Mouse (Mus musculus) midbrain, embryonic 10.5 days (tissue): ENCODE results near the gene Ppia. TPM values are rescaled to one million over a fixed set of nuclear protein-coding genes. Genes with fewer than 3 reads are reported as not detected.
A peak's percentile ranks its signal among the peaks of the same experiment; 100 is the strongest.

Experiments used
- DNase-seq: peaks from one replicate; pipeline ENCODE4 v3.0.0-alpha.2; 2017; ENCODE audit warnings: low spot score
- H3K27ac ChIP-seq: fragments of 300-500 bp; sonication (generic); replicated peaks from 2 replicates; pipeline ENCODE4 v1.5.1; 2016; ENCODE audit warnings: mild to moderate bottlenecking
- H3K27me3 ChIP-seq: fragments of 300-500 bp; sonication (generic); 2 replicates; pipeline ENCODE4 v1.6.1; 2016; ENCODE audit warnings: low read depth, mild to moderate bottlenecking; ENCODE audit not compliant: poor library complexity, severe bottlenecking
- H3K36me3 ChIP-seq: fragments of 300-500 bp; sonication (generic); 2 replicates; pipeline ENCODE4 v1.6.1; 2016; ENCODE audit warnings: mild to moderate bottlenecking, moderate library complexity
- H3K4me1 ChIP-seq: fragments of 300-500 bp; sonication (generic); 2 replicates; pipeline ENCODE4 v1.6.1; 2016
- H3K4me3 ChIP-seq: fragments of 300-500 bp; sonication (generic); 2 replicates; pipeline ENCODE4 v1.5.1; 2016; ENCODE audit warnings: mild to moderate bottlenecking, moderate library complexity
- H3K9me3 ChIP-seq: fragments of 300-500 bp; sonication (generic); replicated peaks from 2 replicates; pipeline ENCODE4 v1.6.1; 2016; ENCODE audit warnings: mild to moderate bottlenecking
- WGBS: fragments of 180-500 bp; shearing (Covaris S2); methylation state at CpG from one replicate; pipeline ENCODE4 v1.1.7; 2016; 5-methylcytosine and 5-hydroxymethylcytosine counted together
- polyA plus RNA-seq: library from polyadenylated mRNA; unstranded; fragments of >200 nt; fragmentation: Nextera tagmentation; extraction: Ambion mirVana; gene quantifications from 2 replicates; pipeline ENCODE4 v1.2.1, GENCODE M21; 2016

The Ppia gene
- polyA plus RNA-seq, 1 experiment from 2014 or later, result 6,336 TPM

- H3K4me3 ChIP-seq, result no peak overlapping the region
- 40% methylated on average over 1 of the region's 1 CpGs for whole genome bisulfite sequencing
- no peak for DNase-seq
- no peaks in the 10 kb centered on the region for H3K27me3 ChIP-seq
- H3K36me3 ChIP-seq, result peaks cover 84% of the 10 kb centered on the region
- H3K27ac ChIP-seq, result no peak overlapping the region
- peaks cover 21% of the 10 kb centered on the region for H3K4me1 ChIP-seq
- H3K9me3 ChIP-seq, result no peaks in the 10 kb centered on the region
These were observed 5.0 kb downstream of the Ppia start for GRCm38 (mm10) chr11:6420283-6420703.

GRCm38 (mm10) chr11:6420722-6421350 is 5.6 kb downstream of the Ppia start:
- H3K36me3 ChIP-seq, result peaks cover 88% of the 10 kb centered on the region
- peaks cover 19% of the 10 kb centered on the region for H3K4me1 ChIP-seq

GRCm38 (mm10) chr11:6430186-6430585 is 14.9 kb downstream of the Ppia start:
- DNase-seq, result no peak
- Histone ChIP-seq H3K27me3 (no peaks in the 10 kb centered on the region), H3K9me3 (no peaks in the 10 kb centered on the region), H3K36me3 (peaks cover 98% of the 10 kb centered on the region), H3K27ac (no peak overlapping the region), H3K4me1 (no peaks in the 10 kb centered on the region), H3K4me3 (no peak overlapping the region)
- 95% methylated on average over 7 of the region's 7 CpGs for WGBS

More at GRCm38 (mm10) chr11:6420722-6421350, 5.6 kb downstream of the Ppia start:
- DNase-seq, result no peak
- Histone ChIP-seq H3K9me3 (no peaks in the 10 kb centered on the region), H3K27me3 (no peaks in the 10 kb centered on the region), H3K4me3 (no peak overlapping the region), H3K27ac (no peak overlapping the region)
- WGBS, result 69% methylated on average over 2 of the region's 2 CpGs

- H3K4me3 ChIP-seq, result no peak overlapping the region
- no peaks in the 10 kb centered on the region for H3K9me3 ChIP-seq
- peak; percentile 51 for DNase-seq
- H3K4me1 ChIP-seq, result no peaks in the 10 kb centered on the region
- 71% methylated on average over 8 of the region's 8 CpGs for WGBS
- no peaks in the 10 kb centered on the region for H3K27me3 ChIP-seq
- H3K36me3 ChIP-seq, result peaks cover 96% of the 10 kb centered on the region
- H3K27ac ChIP-seq, result no peak overlapping the region
These were observed 21.2 kb downstream of the Ppia start for GRCm38 (mm10) chr11:6436442-6436841.

- WGBS, result 89% methylated on average over 2 of the region's 2 CpGs
- Histone ChIP-seq H3K36me3 (peaks cover 94% of the 10 kb centered on the region), H3K27me3 (no peaks in the 10 kb centered on the region), H3K4me3 (no peak overlapping the region), H3K27ac (no peak overlapping the region), H3K9me3 (no peaks in the 10 kb centered on the region), H3K4me1 (peaks cover 2% of the 10 kb centered on the region; the same call in 1 of the 2 replicates)
- DNase-seq, result no peak
These were observed 22.4 kb downstream of the Ppia start for GRCm38 (mm10) chr11:6437667-6438066.

GRCm38 (mm10) chr11:6440171-6440570 is 24.9 kb downstream of the Ppia start:
- peaks cover 70% of the 10 kb centered on the region for H3K36me3 ChIP-seq
- H3K4me1 ChIP-seq, result peaks cover 11% of the 10 kb centered on the region
- H3K9me3 ChIP-seq, result no peaks in the 10 kb centered on the region
- 93% methylated on average over 4 of the region's 4 CpGs for WGBS
- H3K27me3 ChIP-seq, result no peaks in the 10 kb centered on the region
- DNase-seq, result no peak
- no peak overlapping the region for H3K4me3 ChIP-seq
- no peak overlapping the region for H3K27ac ChIP-seq

GRCm38 (mm10) chr11:6442566-6442965 is 27.3 kb downstream of the Ppia start:
- no peak overlapping the region for H3K27ac ChIP-seq
- 96% methylated on average over 4 of the region's 4 CpGs for WGBS
- H3K36me3 ChIP-seq, result peaks cover 46% of the 10 kb centered on the region
- H3K4me3 ChIP-seq, result peak overlapping the region; percentile 75
- H3K9me3 ChIP-seq, result no peaks in the 10 kb centered on the region
- no peaks in the 10 kb centered on the region for H3K27me3 ChIP-seq
- no peak for DNase-seq
- H3K4me1 ChIP-seq, result peaks cover 14% of the 10 kb centered on the region

- 75% methylated on average over 4 of the region's 4 CpGs for WGBS
- DNase-seq, result no peak
- Histone ChIP-seq H3K9me3 (no peaks in the 10 kb centered on the region), H3K27me3 (no peaks in the 10 kb centered on the region), H3K4me1 (peaks cover 14% of the 10 kb centered on the region), H3K27ac (peak overlapping the region; percentile 97), H3K36me3 (peaks cover 40% of the 10 kb centered on the region), H3K4me3 (peak overlapping the region; percentile 75)
These were observed 27.9 kb downstream of the Ppia start for GRCm38 (mm10) chr11:6443102-6443501.

GRCm38 (mm10) chr11:6443727-6444076 is 28.5 kb downstream of the Ppia start:
- H3K4me3 ChIP-seq, result peak overlapping the region; percentile 75
- H3K27me3 ChIP-seq, result no peaks in the 10 kb centered on the region
- no peaks in the 10 kb centered on the region for H3K9me3 ChIP-seq
- H3K27ac ChIP-seq, result peak overlapping the region; percentile 97
- DNase-seq, result no peak
- peaks cover 14% of the 10 kb centered on the region for H3K4me1 ChIP-seq
- peaks cover 34% of the 10 kb centered on the region for H3K36me3 ChIP-seq
- WGBS, result 0% methylated on average over 10 of the region's 10 CpGs

GRCm38 (mm10) chr11:6444077-6444853 is 29.0 kb downstream of the Ppia start, which contains the start of gene H2afv:
H2afv (minus strand) TSS chr11:6444443.
- peaks cover 29% of the 10 kb centered on the region for H3K36me3 ChIP-seq
- peak within 1 kb of the TSS; percentile 75 for H3K4me3 ChIP-seq
- H3K4me1 ChIP-seq, result peaks cover 14% of the 10 kb centered on the region
- H3K27me3 ChIP-seq, result no peaks in the 10 kb centered on the region
- peak within 1 kb of the TSS; percentile 97 for H3K27ac ChIP-seq
- under 1% methylated on average over 79 of the region's 80 CpGs for WGBS
- no peaks in the 10 kb centered on the region for H3K9me3 ChIP-seq
- DNase-seq, result peak; percentile 99

GRCm38 (mm10) chr11:6445441-6445840 is 30.2 kb downstream of the Ppia start:
- H3K27ac ChIP-seq, result peak overlapping the region; percentile 97
- H3K4me3 ChIP-seq, result no peak overlapping the region
- no peak for DNase-seq

GRCm38 (mm10) chr11:6445951-6446350 is 30.7 kb downstream of the Ppia start:
- H3K4me3 ChIP-seq, result no peak overlapping the region
- H3K27ac ChIP-seq, result no peak overlapping the region
- H3K27me3 ChIP-seq, result no peaks in the 10 kb centered on the region
- H3K4me1 ChIP-seq, result peaks cover 14% of the 10 kb centered on the region
- peaks cover 16% of the 10 kb centered on the region for H3K36me3 ChIP-seq
- DNase-seq, result no peak
- WGBS, result 93% methylated on average over 7 of the region's 7 CpGs
- no peaks in the 10 kb centered on the region for H3K9me3 ChIP-seq

More at GRCm38 (mm10) chr11:6445441-6445840, 30.2 kb downstream of the Ppia start:
- peaks cover 20% of the 10 kb centered on the region for H3K36me3 ChIP-seq
- WGBS, result 84% methylated on average over 4 of the region's 4 CpGs
- no peaks in the 10 kb centered on the region for H3K27me3 ChIP-seq
- H3K9me3 ChIP-seq, result no peaks in the 10 kb centered on the region
- H3K4me1 ChIP-seq, result peaks cover 14% of the 10 kb centered on the region

- no peak for DNase-seq
- no peak overlapping the region for H3K4me3 ChIP-seq
- no peaks in the 10 kb centered on the region for H3K27me3 ChIP-seq
- no peaks in the 10 kb centered on the region for H3K9me3 ChIP-seq
- peaks cover 13% of the 10 kb centered on the region for H3K4me1 ChIP-seq
- H3K36me3 ChIP-seq, result peaks cover 2% of the 10 kb centered on the region; the same call in 1 of the 2 replicates
- WGBS, result 94% methylated on average over 4 of the region's 4 CpGs
- H3K27ac ChIP-seq, result no peak overlapping the region
These were observed 32.2 kb downstream of the Ppia start for GRCm38 (mm10) chr11:6447493-6447892.
